Mouse (Mus musculus): ENCODE measurements around the gene Atp6v0e. TPM values are rescaled to one million over a fixed set of nuclear protein-coding genes. Genes with fewer than 3 reads are reported as not detected.

Gene Atp6v0e
- polyA plus RNA-seq, 1 experiment from 2014 or later, result 185 TPM

DNA sequence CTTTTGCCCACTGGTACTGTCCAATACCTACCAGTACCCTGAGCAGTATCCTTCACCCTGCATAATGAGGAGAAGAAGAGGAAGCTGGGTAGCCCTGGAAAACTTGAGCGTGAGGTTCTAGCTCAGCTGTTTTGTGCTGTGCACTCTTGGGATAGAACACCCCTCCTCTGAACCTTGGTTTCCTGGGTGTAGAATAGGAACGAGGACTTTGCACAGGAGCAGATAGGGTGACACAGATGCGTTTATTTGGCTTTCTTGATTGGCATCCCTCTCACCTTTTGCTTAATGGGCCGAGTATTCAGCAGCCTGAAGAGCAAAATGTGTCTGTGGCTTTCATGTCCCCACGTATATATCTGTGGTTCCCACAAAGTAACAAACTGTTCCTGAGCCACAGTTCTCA lies 41.1 kb upstream of the Atp6v0e start:
- H3K27me3 ChIP-seq (replicated peaks; ENCODE audit: control insufficient read depth, insufficient read depth, low read length), result no peaks in the 10 kb centered on the region
- no peak overlapping the region for H3K4me2 ChIP-seq (ENCODE audit: low read length)
- no peaks in the 10 kb centered on the region for H3K9me3 ChIP-seq (replicated peaks; ENCODE audit: control insufficient read depth, low read length)
- no peak for ATAC-seq
- no peak overlapping the region for H3K4me3 ChIP-seq (ENCODE audit: low read depth, low read length)
- H3K36me3 ChIP-seq (ENCODE audit: control insufficient read depth, insufficient read depth, low read length), result peaks cover 74% of the 10 kb centered on the region
- 83% methylated on average over 5 of the region's 5 CpGs for WGBS
- no peaks in the 10 kb centered on the region for H3K4me1 ChIP-seq (ENCODE audit: control insufficient read depth, insufficient read depth, low read length)
- H3K9ac ChIP-seq (ENCODE audit: low read length), result no peak overlapping the region
- no peak for DNase-seq (ENCODE audit: low spot score)
- no peak overlapping the region for H3K27ac ChIP-seq (ENCODE audit: low read depth, low read length)

- ATAC-seq (no peak), DNase-seq (ENCODE audit: low spot score) (no peak)
- peaks cover 78% of the 10 kb centered on the region for H3K36me3 ChIP-seq (ENCODE audit: control insufficient read depth, insufficient read depth, low read length)
- no peak overlapping the region for H3K4me2 ChIP-seq (ENCODE audit: low read length)
- no peaks in the 10 kb centered on the region for H3K4me1 ChIP-seq (ENCODE audit: control insufficient read depth, insufficient read depth, low read length)
- no peak overlapping the region for H3K27ac ChIP-seq (ENCODE audit: low read depth, low read length)
- no peak overlapping the region for H3K4me3 ChIP-seq (ENCODE audit: low read depth, low read length)
- 87% methylated on average over 6 of the region's 6 CpGs for WGBS
- no peak overlapping the region for H3K9ac ChIP-seq (ENCODE audit: low read length)
- no peaks in the 10 kb centered on the region for H3K27me3 ChIP-seq (replicated peaks; ENCODE audit: control insufficient read depth, insufficient read depth, low read length)
- H3K9me3 ChIP-seq (replicated peaks; ENCODE audit: control insufficient read depth, low read length), result no peaks in the 10 kb centered on the region
These were observed 39.0 kb upstream of the Atp6v0e start for GRCm38 (mm10) chr17:26623991-26624390.

- no peaks in the 10 kb centered on the region for H3K9me3 ChIP-seq (replicated peaks; ENCODE audit: control insufficient read depth, low read length)
- peaks cover 81% of the 10 kb centered on the region for H3K36me3 ChIP-seq (ENCODE audit: control insufficient read depth, insufficient read depth, low read length)
- 93% methylated on average over 10 of the region's 10 CpGs for WGBS
- no peak overlapping the region for H3K9ac ChIP-seq (ENCODE audit: low read length)
- H3K4me2 ChIP-seq (ENCODE audit: low read length), result no peak overlapping the region
- no peak for DNase-seq (ENCODE audit: low spot score)
- H3K4me1 ChIP-seq (ENCODE audit: control insufficient read depth, insufficient read depth, low read length), result no peaks in the 10 kb centered on the region
- no peaks in the 10 kb centered on the region for H3K27me3 ChIP-seq (replicated peaks; ENCODE audit: control insufficient read depth, insufficient read depth, low read length)
- no peak overlapping the region for H3K4me3 ChIP-seq (ENCODE audit: low read depth, low read length)
- H3K27ac ChIP-seq (ENCODE audit: low read depth, low read length), result no peak overlapping the region
- ATAC-seq, result no peak
These were observed 38.0 kb upstream of the Atp6v0e start for GRCm38 (mm10) chr17:26624999-26625398.

GRCm38 (mm10) chr17:26625521-26626010 lies 37.5 kb upstream of the Atp6v0e start:
- Histone ChIP-seq H3K4me1 (ENCODE audit: control insufficient read depth, insufficient read depth, low read length) (no peaks in the 10 kb centered on the region), H3K9ac (ENCODE audit: low read length) (no peak overlapping the region), H3K27me3 (replicated peaks; ENCODE audit: control insufficient read depth, insufficient read depth, low read length) (no peaks in the 10 kb centered on the region), H3K9me3 (replicated peaks; ENCODE audit: control insufficient read depth, low read length) (no peaks in the 10 kb centered on the region), H3K27ac (ENCODE audit: low read depth, low read length) (no peak overlapping the region), H3K4me2 (ENCODE audit: low read length) (no peak overlapping the region), H3K4me3 (ENCODE audit: low read depth, low read length) (no peak overlapping the region), H3K36me3 (ENCODE audit: control insufficient read depth, insufficient read depth, low read length) (peaks cover 85% of the 10 kb centered on the region)
- 90% methylated on average over 2 of the region's 2 CpGs for WGBS
- no peak for ATAC-seq
- no peak for DNase-seq (ENCODE audit: low spot score)

GRCm38 (mm10) chr17:26628479-26628878 lies 34.6 kb upstream of the Atp6v0e start:
- Histone ChIP-seq H3K4me1 (ENCODE audit: control insufficient read depth, insufficient read depth, low read length) (no peaks in the 10 kb centered on the region), H3K9ac (ENCODE audit: low read length) (no peak overlapping the region), H3K4me2 (ENCODE audit: low read length) (no peak overlapping the region), H3K36me3 (ENCODE audit: control insufficient read depth, insufficient read depth, low read length) (peaks cover 94% of the 10 kb centered on the region), H3K4me3 (ENCODE audit: low read depth, low read length) (no peak overlapping the region), H3K27me3 (replicated peaks; ENCODE audit: control insufficient read depth, insufficient read depth, low read length) (no peaks in the 10 kb centered on the region), H3K27ac (ENCODE audit: low read depth, low read length) (no peak overlapping the region), H3K9me3 (replicated peaks; ENCODE audit: control insufficient read depth, low read length) (no peaks in the 10 kb centered on the region)
- 88% methylated on average over 6 of the region's 6 CpGs for WGBS
- no peak for ATAC-seq
- DNase-seq (ENCODE audit: low spot score), result no peak

DNA sequence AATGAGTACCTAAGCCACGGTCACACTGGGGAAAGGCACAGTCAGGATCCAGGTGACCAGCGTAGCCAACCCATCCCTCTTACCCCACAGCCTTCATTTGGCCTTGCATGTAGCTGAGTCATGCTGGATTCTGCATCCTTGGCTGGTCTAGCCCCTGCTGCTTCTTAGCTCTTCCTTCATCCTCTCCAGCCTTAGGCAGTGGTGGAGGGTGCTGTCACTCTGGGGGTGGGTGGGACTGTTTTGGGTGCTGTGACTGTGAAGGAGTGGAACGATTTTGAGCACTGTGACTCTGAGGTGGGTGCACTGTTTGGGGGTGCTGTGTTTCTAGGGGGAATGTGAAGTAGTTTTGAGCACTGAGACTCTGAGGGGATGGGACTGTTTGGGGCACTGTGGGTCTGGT lies 34.1 kb upstream of the Atp6v0e start:
- peaks cover 94% of the 10 kb centered on the region for H3K36me3 ChIP-seq (ENCODE audit: control insufficient read depth, insufficient read depth, low read length)
- H3K4me2 ChIP-seq (ENCODE audit: low read length), result no peak overlapping the region

DNA sequence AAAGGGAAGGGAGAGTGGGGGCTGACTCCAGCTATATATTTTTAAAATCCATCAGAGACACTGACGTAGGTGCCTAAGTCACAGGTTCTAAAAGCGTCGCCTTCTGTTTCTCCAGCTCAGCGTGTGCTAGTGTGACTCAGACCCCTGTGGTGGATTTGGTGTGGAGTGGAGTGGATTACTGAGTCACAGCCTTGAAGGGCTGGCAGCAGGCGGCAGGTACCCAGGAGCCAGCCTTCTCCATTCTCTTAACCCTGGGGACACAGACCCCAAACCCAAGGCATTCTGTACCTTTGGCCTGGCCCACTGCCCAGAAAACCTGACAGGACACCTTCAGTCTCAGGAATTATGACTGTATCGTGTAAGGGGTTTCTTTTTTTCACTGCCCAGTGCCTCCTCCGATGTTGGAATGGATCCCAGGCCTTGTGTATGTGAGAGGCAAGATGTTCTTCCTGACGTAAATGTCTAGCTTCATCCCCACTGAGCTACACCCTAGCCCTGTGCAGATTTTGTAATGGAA lies 31.2 kb upstream of the Atp6v0e start:
- H3K4me1 ChIP-seq (ENCODE audit: control insufficient read depth, insufficient read depth, low read length), result no peaks in the 10 kb centered on the region
- ATAC-seq (no peak), DNase-seq (ENCODE audit: low spot score) (no peak)
- H3K4me2 ChIP-seq (ENCODE audit: low read length), result no peak overlapping the region
- WGBS, result 90% methylated on average over 8 of the region's 8 CpGs
- no peaks in the 10 kb centered on the region for H3K27me3 ChIP-seq (replicated peaks; ENCODE audit: control insufficient read depth, insufficient read depth, low read length)
- H3K9me3 ChIP-seq (replicated peaks; ENCODE audit: control insufficient read depth, low read length), result no peaks in the 10 kb centered on the region
- H3K27ac ChIP-seq (ENCODE audit: low read depth, low read length), result no peak overlapping the region
- no peak overlapping the region for H3K9ac ChIP-seq (ENCODE audit: low read length)
- peaks cover 93% of the 10 kb centered on the region for H3K36me3 ChIP-seq (ENCODE audit: control insufficient read depth, insufficient read depth, low read length)
- no peak overlapping the region for H3K4me3 ChIP-seq (ENCODE audit: low read depth, low read length)

More for the DNA sequence above, 34.1 kb upstream of the Atp6v0e start:
- Histone ChIP-seq H3K4me3 (ENCODE audit: low read depth, low read length) (no peak overlapping the region), H3K27ac (ENCODE audit: low read depth, low read length) (no peak overlapping the region), H3K27me3 (replicated peaks; ENCODE audit: control insufficient read depth, insufficient read depth, low read length) (no peaks in the 10 kb centered on the region), H3K9ac (ENCODE audit: low read length) (no peak overlapping the region), H3K4me1 (ENCODE audit: control insufficient read depth, insufficient read depth, low read length) (no peaks in the 10 kb centered on the region), H3K9me3 (replicated peaks; ENCODE audit: control insufficient read depth, low read length) (no peaks in the 10 kb centered on the region)
- WGBS, result 94% methylated on average over 3 of the region's 3 CpGs
- ATAC-seq (no peak), DNase-seq (ENCODE audit: low spot score) (no peak)

- peaks cover 91% of the 10 kb centered on the region for H3K36me3 ChIP-seq (ENCODE audit: control insufficient read depth, insufficient read depth, low read length)
- no peak overlapping the region for H3K4me3 ChIP-seq (ENCODE audit: low read depth, low read length)
- no peak overlapping the region for H3K4me2 ChIP-seq (ENCODE audit: low read length)
- H3K27me3 ChIP-seq (replicated peaks; ENCODE audit: control insufficient read depth, insufficient read depth, low read length), result no peaks in the 10 kb centered on the region
- no peak for ATAC-seq
- no peak for DNase-seq (ENCODE audit: low spot score)
- H3K4me1 ChIP-seq (ENCODE audit: control insufficient read depth, insufficient read depth, low read length), result no peaks in the 10 kb centered on the region
- H3K9me3 ChIP-seq (replicated peaks; ENCODE audit: control insufficient read depth, low read length), result no peaks in the 10 kb centered on the region
- 96% methylated on average over 9 of the region's 9 CpGs for WGBS
- no peak overlapping the region for H3K27ac ChIP-seq (ENCODE audit: low read depth, low read length)
- no peak overlapping the region for H3K9ac ChIP-seq (ENCODE audit: low read length)
These were observed 29.8 kb upstream of the Atp6v0e start for GRCm38 (mm10) chr17:26633186-26633585.

GRCm38 (mm10) chr17:26633926-26634325 lies 29.1 kb upstream of the Atp6v0e start:
- WGBS, result 94% methylated on average over 9 of the region's 9 CpGs
- DNase-seq (ENCODE audit: low spot score) (no peak), ATAC-seq (no peak)
- Histone ChIP-seq H3K9me3 (replicated peaks; ENCODE audit: control insufficient read depth, low read length) (no peaks in the 10 kb centered on the region), H3K27ac (ENCODE audit: low read depth, low read length) (no peak overlapping the region), H3K4me3 (ENCODE audit: low read depth, low read length) (no peak overlapping the region), H3K4me1 (ENCODE audit: control insufficient read depth, insufficient read depth, low read length) (no peaks in the 10 kb centered on the region), H3K27me3 (replicated peaks; ENCODE audit: control insufficient read depth, insufficient read depth, low read length) (no peaks in the 10 kb centered on the region), H3K36me3 (ENCODE audit: control insufficient read depth, insufficient read depth, low read length) (peaks cover 86% of the 10 kb centered on the region), H3K4me2 (ENCODE audit: low read length) (no peak overlapping the region), H3K9ac (ENCODE audit: low read length) (no peak overlapping the region)

All from forebrain, embryonic 14.5 days (tissue).